Mouse (Mus musculus): Measurements from ENCODE around the gene Pou6f1.
"Not testable (repeated sequence)": the region's sequence is repeated elsewhere in the genome, so short reads cannot be mapped to it uniquely, and the experiment has no call there.

The Pou6f1 gene

GRCm38 (mm10) chr15:100599276-100600046 is at the start of gene Pou6f1:
TSS of gene Pou6f1 (minus strand) at chr15:100599984.
- peak; percentile 71 for DNase-seq

GRCm38 (mm10) chr15:100646161-100646560 is 46.4 kb upstream of the Pou6f1 start:
- DNase-seq: no peak

- no peak for DNase-seq
Measured at GRCm38 (mm10) chr15:100642451-100642850, 42.7 kb upstream of the Pou6f1 start.

- DNase-seq: no peak
Measured at GRCm38 (mm10) chr15:100641226-100641810, 41.5 kb upstream of the Pou6f1 start.

- no peak for DNase-seq
Measured at GRCm38 (mm10) chr15:100639972-100640750, 40.4 kb upstream of the Pou6f1 start.

GRCm38 (mm10) chr15:100637661-100638060 is 37.9 kb upstream of the Pou6f1 start:
- DNase-seq: peak; percentile 68

- peak; percentile 92 for DNase-seq
Measured at GRCm38 (mm10) chr15:100636700-100637501, 37.1 kb upstream of the Pou6f1 start, which contains the start of gene Smagp. TSS of gene Smagp (minus strand) at chr15:100636940.

- no peak for DNase-seq
Measured at GRCm38 (mm10) chr15:100635851-100636645, 36.3 kb upstream of the Pou6f1 start.

- no peak for DNase-seq
Measured at GRCm38 (mm10) chr15:100635239-100635638, 35.5 kb upstream of the Pou6f1 start.

GRCm38 (mm10) chr15:100633341-100633740 is 33.6 kb upstream of the Pou6f1 start:
- no peak for DNase-seq

GRCm38 (mm10) chr15:100632323-100632722 is 32.5 kb upstream of the Pou6f1 start:
- no peak for DNase-seq

GRCm38 (mm10) chr15:100631454-100632170 is 31.8 kb upstream of the Pou6f1 start:
- DNase-seq: no peak

- DNase-seq: no peak
Measured at GRCm38 (mm10) chr15:100630126-100630525, 30.3 kb upstream of the Pou6f1 start.

- no peak for DNase-seq
Measured at GRCm38 (mm10) chr15:100628797-100629196, 29.0 kb upstream of the Pou6f1 start.

GRCm38 (mm10) chr15:100627774-100628370 is 28.1 kb upstream of the Pou6f1 start:
- DNase-seq: no peak

- DNase-seq: no peak
Measured at GRCm38 (mm10) chr15:100627287-100627686, 27.5 kb upstream of the Pou6f1 start.

- DNase-seq: no peak
Measured at GRCm38 (mm10) chr15:100624435-100624834, 24.7 kb upstream of the Pou6f1 start.

GRCm38 (mm10) chr15:100623754-100624153 is 24.0 kb upstream of the Pou6f1 start:
- DNase-seq: no peak

- DNase-seq: no peak
Measured at GRCm38 (mm10) chr15:100622164-100622563, 22.4 kb upstream of the Pou6f1 start.

- not testable (repeated sequence) for DNase-seq
Measured at GRCm38 (mm10) chr15:100621671-100622070, 21.9 kb upstream of the Pou6f1 start.

- DNase-seq: no peak
Measured at GRCm38 (mm10) chr15:100619200-100619599, 19.4 kb upstream of the Pou6f1 start.
